Mouse (Mus musculus) heart, postnatal 0 days (tissue): ENCODE data around the gene H2-K1. TPM values are rescaled to one million over a fixed set of nuclear protein-coding genes. Genes with fewer than 3 reads are reported as not detected.

Source experiments
- ATAC-seq: fragments of 200-750 bp; cut with Nextera tagmentation; 2 replicates; pipeline ENCODE4 v1.8.0; 2017; ENCODE audit warnings: low read depth, moderate number of reproducible peaks, moderate library complexity; ENCODE audit not compliant: insufficient read depth
- DNase-seq: peaks from one replicate; pipeline ENCODE4 v3.0.0-alpha.2; 2016; ENCODE audit warnings: low spot score
- H3K27ac ChIP-seq: fragments of 300-500 bp; sonication (generic); 2 replicates; pipeline ENCODE4 v1.5.1; 2014; ENCODE audit warnings: low read depth, mild to moderate bottlenecking
- H3K27me3 ChIP-seq: fragments of 300-500 bp; sonication (generic); 2 replicates; pipeline ENCODE4 v1.6.1; 2014; ENCODE audit warnings: low read length, mixed read lengths; ENCODE audit not compliant: control insufficient read depth, insufficient read depth
- H3K36me3 ChIP-seq: fragments of 300-500 bp; sonication (generic); replicated peaks from 2 replicates; pipeline ENCODE4 v1.6.1; 2014; ENCODE audit warnings: low read length, mixed read lengths; ENCODE audit not compliant: control insufficient read depth, insufficient read depth
- H3K4me1 ChIP-seq: fragments of 300-500 bp; sonication (generic); 2 replicates; pipeline ENCODE4 v1.6.1; 2014; ENCODE audit warnings: antibody characterized with exemption; ENCODE audit not compliant: control insufficient read depth, insufficient read depth
- H3K4me2 ChIP-seq: fragments of 300-500 bp; sonication (generic); 2 replicates; pipeline ENCODE4 v1.6.1; 2014; ENCODE audit warnings: low read depth, mild to moderate bottlenecking, low read length, moderate library complexity
- H3K4me3 ChIP-seq: fragments of 300-500 bp; sonication (generic); 2 replicates; pipeline ENCODE4 v1.5.1; 2014; ENCODE audit warnings: low read depth, low read length
- H3K9ac ChIP-seq: fragments of 300-500 bp; sonication (generic); replicated peaks from 2 replicates; pipeline ENCODE4 v1.6.1; 2014; ENCODE audit warnings: low read depth, low read length, mixed read lengths
- H3K9me3 ChIP-seq: fragments of 300-500 bp; sonication (generic); replicated peaks from 2 replicates; pipeline ENCODE4 v1.6.1; 2016; ENCODE audit warnings: low read length; ENCODE audit not compliant: control insufficient read depth
- CTCF ChIP-seq: IDR thresholded peaks from 2 replicates; pipeline ENCODE4 v1.5.1; 2016; ENCODE audit warnings: antibody characterized with exemption, control low read depth, low read depth
- EP300 ChIP-seq: IDR thresholded peaks from 2 replicates; pipeline ENCODE4 v1.6.1; 2016; ENCODE audit warnings: antibody characterized with exemption, low read depth
- WGBS: fragments of 180-500 bp; shearing (Covaris S2); extraction: QIAGEN DNeasy Blood & Tissue Kit; methylation state at CpG from one replicate; pipeline ENCODE4 v1.1.7; 2014; 5-methylcytosine and 5-hydroxymethylcytosine counted together
- polyA plus RNA-seq: library from polyadenylated mRNA; unstranded; fragments of >200 nt; fragmentation: Nextera tagmentation; extraction: Ambion mirVana; gene quantifications from 2 replicates; pipeline ENCODE4 v1.2.1, GENCODE M21; 2015
- total RNA-seq: library from RNA; depleted of rRNA; stranded (reverse); fragments of >200 nt; gene quantifications from 2 replicates; pipeline ENCODE4 v1.2.3, GENCODE M21; 2014; ENCODE audit warnings: low replicate concordance

Gene H2-K1
- total and polyA plus RNA-seq, 2 experiments from 2014 or later = 48.4 to 84.5 TPM

DNA sequence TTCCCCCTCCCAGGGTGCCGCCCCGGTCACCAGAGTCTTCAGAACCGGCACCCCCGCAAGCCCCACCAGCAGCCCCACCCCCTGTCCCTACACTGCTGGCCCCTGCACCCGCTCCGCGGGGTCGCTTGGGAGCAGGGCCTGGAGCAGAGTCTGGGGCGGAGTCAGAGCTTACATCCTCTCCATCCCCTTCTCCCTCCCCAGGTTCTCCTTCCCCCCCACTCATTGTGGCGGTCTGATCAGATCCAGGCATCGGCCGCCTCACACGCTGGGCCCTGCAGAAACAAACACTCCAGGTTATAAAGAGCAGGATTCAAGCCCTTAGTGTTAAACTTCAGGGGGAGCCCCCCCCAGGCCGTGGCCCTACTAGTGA lies 22.3 kb upstream of the H2-K1 start:
- no peak overlapping the region for H3K4me3 ChIP-seq
- H3K4me2 ChIP-seq = no peak overlapping the region
- no peak overlapping the region for H3K9ac ChIP-seq
- peaks cover 22% of the 10 kb centered on the region for H3K4me1 ChIP-seq
- DNase-seq = no peak
- 0 out of 2 replicates have a peak, but pooled peaks cover 4% of the 10 kb centered on the region for H3K9me3 ChIP-seq
- H3K27ac ChIP-seq = no peak overlapping the region
- 0 out of 2 replicates have a peak, but pooled peaks cover 11% of the 10 kb centered on the region for H3K36me3 ChIP-seq
- WGBS = 90% methylated on average over 14 of the region's 14 CpGs
- ATAC-seq = no peak
- no peak for TF ChIP-seq EP300
- TF ChIP-seq CTCF = no peak
- H3K27me3 ChIP-seq = no peaks in the 10 kb centered on the region

DNA sequence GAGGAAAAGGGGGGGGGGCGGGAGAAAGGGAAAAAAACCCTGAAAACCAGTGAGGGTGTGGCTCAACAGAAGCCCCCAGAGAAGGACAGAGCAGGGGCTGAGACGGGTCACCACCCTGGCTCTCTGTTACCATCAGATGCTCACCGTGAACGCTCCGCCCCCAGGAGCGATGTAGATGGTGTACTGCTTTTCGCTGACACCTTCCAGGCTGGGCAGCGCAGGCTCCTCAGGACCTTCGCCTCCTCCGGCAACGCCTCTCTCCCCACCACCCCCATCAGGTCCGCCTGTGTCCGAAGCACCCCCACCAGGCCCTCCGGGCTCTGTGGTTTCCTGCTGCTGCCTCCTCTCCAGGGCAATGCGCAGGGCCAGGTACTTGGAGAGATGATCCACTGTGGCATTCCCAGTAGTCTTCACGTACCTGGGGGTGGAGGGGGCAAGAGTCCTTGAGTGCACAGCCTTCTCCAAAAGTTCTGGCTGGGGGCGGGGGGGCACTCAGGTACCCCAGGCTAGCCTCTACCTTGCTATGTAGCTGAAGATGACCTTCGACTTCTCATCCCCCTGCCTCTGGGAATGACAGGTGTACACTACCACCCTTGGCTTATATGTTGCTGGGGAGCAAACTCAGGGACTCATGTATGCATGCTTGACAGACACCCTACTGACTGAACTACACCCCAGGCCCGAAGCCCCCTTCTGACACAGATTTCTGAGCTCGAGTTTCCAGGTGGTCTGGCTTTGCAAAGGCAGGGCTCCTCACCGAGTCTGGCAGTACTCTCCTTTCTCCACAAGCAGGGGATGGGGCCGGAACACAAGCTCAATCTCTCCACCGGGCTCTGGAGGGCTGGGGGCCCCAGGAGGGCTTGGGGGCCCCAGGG lies 21.6 kb upstream of the H2-K1 start:
- H3K27ac ChIP-seq = no peak overlapping the region
- no peak overlapping the region for H3K9ac ChIP-seq
- ATAC-seq (no peak), DNase-seq (no peak)
- TF ChIP-seq CTCF (no peak), EP300 (no peak)
- H3K9me3 ChIP-seq = 0 out of 2 replicates have a peak, but pooled peaks cover 4% of the 10 kb centered on the region
- no peak overlapping the region for H3K4me3 ChIP-seq
- WGBS = 93% methylated on average over 22 of the region's 23 CpGs
- no peak overlapping the region for H3K4me2 ChIP-seq
- H3K27me3 ChIP-seq = no peaks in the 10 kb centered on the region
- peaks cover 15% of the 10 kb centered on the region for H3K4me1 ChIP-seq
- 0 out of 2 replicates have a peak, but pooled peaks cover 11% of the 10 kb centered on the region for H3K36me3 ChIP-seq

DNA sequence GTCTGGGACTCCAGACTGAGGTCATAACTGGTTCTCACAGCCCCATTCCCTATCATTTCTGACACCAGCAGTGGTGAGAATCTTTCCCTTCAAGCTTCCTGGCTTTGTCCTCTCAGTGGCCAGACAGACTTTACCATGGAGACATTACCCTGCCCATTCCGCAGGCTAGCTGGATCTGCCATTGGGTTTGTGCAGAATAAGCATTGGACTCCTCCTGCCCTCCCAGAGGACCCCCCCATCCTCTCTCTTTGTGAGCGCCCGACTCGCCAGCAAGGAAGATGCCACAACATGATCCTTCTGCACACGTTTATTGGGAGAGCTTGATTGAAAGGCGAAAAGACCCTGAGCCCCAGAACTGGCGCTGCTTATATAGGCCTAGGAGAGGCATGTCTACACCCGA lies 13.3 kb upstream of the H2-K1 start:
- ATAC-seq (no peak), DNase-seq (no peak)
- 93% methylated on average over 8 of the region's 8 CpGs for WGBS
- no peaks in the 10 kb centered on the region for H3K9me3 ChIP-seq
- H3K4me1 ChIP-seq = no peaks in the 10 kb centered on the region
- H3K27ac ChIP-seq = no peak overlapping the region
- H3K9ac ChIP-seq = no peak overlapping the region
- H3K4me2 ChIP-seq = no peak overlapping the region
- H3K36me3 ChIP-seq = no peaks in the 10 kb centered on the region
- TF ChIP-seq CTCF (no peak), EP300 (no peak)
- no peaks in the 10 kb centered on the region for H3K27me3 ChIP-seq
- no peak overlapping the region for H3K4me3 ChIP-seq

DNA sequence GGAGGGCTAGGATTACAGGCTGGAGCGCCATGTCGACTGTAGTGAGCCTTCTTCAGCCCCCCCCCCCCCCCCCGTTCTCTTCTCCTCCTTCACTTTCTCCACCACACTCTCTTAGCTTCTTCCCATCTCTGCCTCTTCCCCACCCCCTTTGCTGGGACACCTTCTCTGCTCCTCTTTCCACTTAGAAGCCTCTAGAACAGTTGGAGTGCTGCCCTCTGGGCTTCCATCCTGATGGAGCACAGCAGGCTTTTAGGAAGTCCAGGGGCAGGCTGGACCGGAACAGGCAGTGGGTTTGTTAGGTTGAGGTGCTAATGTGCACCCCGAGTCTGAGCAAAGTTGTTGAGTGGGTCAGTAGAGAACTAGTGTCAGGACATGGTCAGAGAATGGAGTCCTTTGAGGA lies 10.0 kb upstream of the H2-K1 start:
- no peaks in the 10 kb centered on the region for H3K27me3 ChIP-seq
- WGBS = 53% methylated on average over 5 of the region's 5 CpGs
- H3K4me2 ChIP-seq = no peak overlapping the region
- H3K27ac ChIP-seq = no peak overlapping the region
- H3K4me3 ChIP-seq = no peak overlapping the region
- ATAC-seq (no peak), DNase-seq (no peak)
- 0 out of 2 replicates have a peak, but pooled peaks cover 4% of the 10 kb centered on the region for H3K9me3 ChIP-seq
- no peaks in the 10 kb centered on the region for H3K36me3 ChIP-seq
- no peak overlapping the region for H3K9ac ChIP-seq
- no peaks in the 10 kb centered on the region for H3K4me1 ChIP-seq
- no peak for TF ChIP-seq EP300
- TF ChIP-seq CTCF = no peak

DNA sequence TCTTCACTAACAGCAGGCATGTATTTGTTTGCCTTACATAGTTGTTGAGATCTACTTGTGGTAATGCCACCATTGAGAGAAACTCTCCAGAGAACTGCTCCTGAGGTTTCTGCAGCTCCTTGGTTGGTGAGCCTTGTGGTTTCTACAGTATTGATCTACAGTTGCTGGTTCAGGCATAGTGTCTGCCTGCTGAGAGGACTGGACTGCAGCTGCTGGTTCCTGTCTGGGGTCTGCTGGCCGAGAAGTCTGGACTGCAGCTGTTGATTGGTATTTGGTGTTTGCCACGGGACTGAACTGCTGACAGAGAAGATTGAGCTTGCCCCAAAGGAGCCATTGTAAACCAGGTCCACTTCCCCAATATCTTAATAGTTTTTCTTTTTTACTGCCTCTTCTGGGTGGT lies 6.4 kb upstream of the H2-K1 start:
- Histone ChIP-seq H3K27me3 (no peaks in the 10 kb centered on the region), H3K9me3 (0 out of 2 replicates have a peak, but pooled peaks cover 4% of the 10 kb centered on the region), H3K4me2 (no peak overlapping the region), H3K36me3 (no peaks in the 10 kb centered on the region), H3K4me1 (no peaks in the 10 kb centered on the region), H3K27ac (no peak overlapping the region), H3K9ac (no peak overlapping the region), H3K4me3 (no peak overlapping the region)
- WGBS = 36% methylated on average over 2 of the region's 2 CpGs
- ATAC-seq (no peak), DNase-seq (no peak)
- TF ChIP-seq EP300 (no peak), CTCF (no peak)
